Mouse (Mus musculus) embryonic stem cell, embryonic (primary cell): ENCODE results near the gene Erich6b.

Source experiments
- CTCF ChIA-PET, 4 experiments: fragments of 300-600 bp in 2 of 4; fragments of 350-600 bp in 2 of 4; sonication (Branson Sonifier 250); formaldehyde crosslinking; loops; one replicate each; lab custom pipeline; 2022; ENCODE audit warnings: inconsistent platforms in 2 of 4; lab: Charles Lee
- POLR2A ChIA-PET, 4 experiments: fragments of 300-600 bp in 2 of 4; fragments of 350-600 bp in 2 of 4; sonication (Branson Sonifier 250); formaldehyde crosslinking; loops; one replicate each; lab custom pipeline; 2022; ENCODE audit warnings: antibody characterized with exemption in 4 of 4, inconsistent platforms in 1 of 4; lab: Charles Lee

Gene Erich6b

GRCm38 (mm10) chr14:75669085-75669645 is 27.1 kb downstream of the Erich6b start:
- CTCF ChIA-PET = interaction anchor here in 2 of 4 experiments (0.8 to 1.3 kb wide), 3 partner anchors 19 to 160 kb away, joined by 3 to 7 read pairs (median 4); no protein-coding TSS in a partner anchor
- POLR2A ChIA-PET = no interaction called here

GRCm38 (mm10) chr14:75676316-75676715 is 34.3 kb downstream of the Erich6b start:
- ChIA-PET POLR2A (no interaction called here), CTCF (no interaction called here)

DNA sequence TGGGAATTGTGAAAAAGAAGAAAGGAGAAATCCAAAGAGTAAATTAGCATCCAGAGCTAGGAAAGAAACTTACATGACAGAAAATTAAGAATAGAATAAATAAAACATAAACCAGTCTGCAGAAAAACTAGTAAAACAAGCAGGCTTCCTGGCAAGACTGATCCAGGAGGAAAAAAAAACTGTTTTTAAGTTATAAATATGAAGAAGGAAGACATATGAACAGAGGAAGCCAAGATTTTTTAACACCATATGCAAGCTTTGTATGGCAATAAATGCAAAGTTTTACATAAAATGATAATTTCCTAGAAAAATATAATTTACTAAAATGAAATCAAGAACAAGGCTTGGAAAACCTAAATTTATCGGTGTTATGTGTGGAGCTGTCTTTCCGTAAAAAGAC is 48.4 kb downstream of the Erich6b start:
- CTCF ChIA-PET = no interaction called here
- POLR2A ChIA-PET = no interaction called here

GRCm38 (mm10) chr14:75696096-75696495 is 54.0 kb downstream of the Erich6b start:
- ChIA-PET POLR2A (no interaction called here), CTCF (interaction anchor here in 1 of 4 experiments (0.8 kb wide), 1 partner anchor 9 kb away, joined by 3 read pairs; no protein-coding TSS in a partner anchor)

- POLR2A ChIA-PET = no interaction called here
- CTCF ChIA-PET = no interaction called here
Measured at GRCm38 (mm10) chr14:75697928-75698327, 55.9 kb downstream of the Erich6b start.

- ChIA-PET CTCF (interaction anchor here in 1 of 4 experiments (0.8 kb wide), 1 partner anchor 66 kb away, joined by 3 read pairs; no protein-coding TSS in a partner anchor), POLR2A (no interaction called here)
Measured at GRCm38 (mm10) chr14:75706647-75707046, 64.6 kb downstream of the Erich6b start.

- ChIA-PET CTCF (no interaction called here), POLR2A (interaction anchor here in 1 of 4 experiments (1.1 kb wide), 1 partner anchor 137 kb away, joined by 3 read pairs; the partner anchor contains the start of gene Tpt1)
Measured at GRCm38 (mm10) chr14:75707771-75708170, 65.7 kb downstream of the Erich6b start.

- CTCF ChIA-PET = no interaction called here
- POLR2A ChIA-PET = interaction anchor here in 1 of 4 experiments (1.1 kb wide), 1 partner anchor 136 kb away, joined by 3 read pairs; the partner anchor contains the start of gene Tpt1
Measured at GRCm38 (mm10) chr14:75708986-75709385, 66.9 kb downstream of the Erich6b start.

- ChIA-PET POLR2A (no interaction called here), CTCF (no interaction called here)
Measured at GRCm38 (mm10) chr14:75711731-75712130, 69.7 kb downstream of the Erich6b start.

- ChIA-PET POLR2A (no interaction called here), CTCF (interaction anchor here in 1 of 4 experiments (0.6 kb wide), 1 partner anchor 18 kb away, joined by 6 read pairs; no protein-coding TSS in a partner anchor)
Measured at GRCm38 (mm10) chr14:75712687-75713086, 70.6 kb downstream of the Erich6b start.

DNA sequence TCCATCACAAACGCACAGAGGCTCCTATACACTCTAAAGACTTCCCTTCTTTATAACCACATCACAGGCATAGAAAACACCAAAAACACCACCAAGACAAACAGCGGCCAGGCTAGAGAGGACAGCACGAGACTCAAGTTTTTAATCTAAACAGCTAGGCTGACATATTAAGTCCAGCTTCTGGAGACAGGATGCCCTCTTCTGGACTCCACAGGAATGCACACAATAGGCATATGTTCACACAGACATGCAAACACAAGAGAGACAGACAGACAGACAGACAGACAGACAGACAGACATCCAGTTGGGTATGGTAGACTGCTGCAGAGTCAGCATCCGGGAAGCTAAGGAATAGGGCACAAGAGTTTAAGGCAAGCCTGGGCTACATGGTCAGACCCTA is 71.6 kb downstream of the Erich6b start:
- ChIA-PET POLR2A (no interaction called here), CTCF (interaction anchor here in 2 of 4 experiments (0.5 to 1.0 kb wide), 3 partner anchors 16 to 532 kb away, joined by 3 to 4 read pairs (median 3); no protein-coding TSS in a partner anchor)

GRCm38 (mm10) chr14:75716410-75716809 is 74.4 kb downstream of the Erich6b start:
- ChIA-PET CTCF (interaction anchor here in 2 of 4 experiments (0.8 to 1.4 kb wide), 2 partner anchors 10 to 52 kb away, joined by 3 read pairs; no protein-coding TSS in a partner anchor), POLR2A (interaction anchor here in 1 of 4 experiments (0.7 to 1.4 kb wide), 2 partner anchors 13 to 29 kb away, joined by 3 to 4 read pairs; no protein-coding TSS in a partner anchor)
